Mouse (Mus musculus): ENCODE data around the gene Slc22a1.

Slc22a1 gene

DNA sequence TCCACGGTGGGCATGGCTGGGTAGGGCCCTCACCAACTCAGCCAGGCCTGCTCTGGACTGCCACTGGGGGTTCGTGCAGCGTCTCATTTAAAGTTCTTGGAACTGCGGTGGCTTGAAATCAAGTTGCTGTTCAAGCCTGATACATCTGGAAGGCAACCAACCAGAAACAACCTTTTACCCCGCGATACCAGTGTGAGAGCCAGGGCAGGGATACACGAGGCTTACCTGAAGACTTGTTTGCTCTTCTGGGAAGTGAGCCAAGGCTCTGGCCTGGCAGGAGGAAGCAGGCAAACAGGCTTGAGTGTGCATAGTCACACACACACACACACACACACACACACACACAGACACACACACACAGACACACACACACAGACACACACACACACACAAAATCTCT is at the start of gene Slc22a1:
TSS of gene Slc22a1 (minus strand) at position 184 of the 400 bp plus-strand sequence.
- no peak for DNase-seq (ENCODE audit: extremely low spot score, low spot score)

DNA sequence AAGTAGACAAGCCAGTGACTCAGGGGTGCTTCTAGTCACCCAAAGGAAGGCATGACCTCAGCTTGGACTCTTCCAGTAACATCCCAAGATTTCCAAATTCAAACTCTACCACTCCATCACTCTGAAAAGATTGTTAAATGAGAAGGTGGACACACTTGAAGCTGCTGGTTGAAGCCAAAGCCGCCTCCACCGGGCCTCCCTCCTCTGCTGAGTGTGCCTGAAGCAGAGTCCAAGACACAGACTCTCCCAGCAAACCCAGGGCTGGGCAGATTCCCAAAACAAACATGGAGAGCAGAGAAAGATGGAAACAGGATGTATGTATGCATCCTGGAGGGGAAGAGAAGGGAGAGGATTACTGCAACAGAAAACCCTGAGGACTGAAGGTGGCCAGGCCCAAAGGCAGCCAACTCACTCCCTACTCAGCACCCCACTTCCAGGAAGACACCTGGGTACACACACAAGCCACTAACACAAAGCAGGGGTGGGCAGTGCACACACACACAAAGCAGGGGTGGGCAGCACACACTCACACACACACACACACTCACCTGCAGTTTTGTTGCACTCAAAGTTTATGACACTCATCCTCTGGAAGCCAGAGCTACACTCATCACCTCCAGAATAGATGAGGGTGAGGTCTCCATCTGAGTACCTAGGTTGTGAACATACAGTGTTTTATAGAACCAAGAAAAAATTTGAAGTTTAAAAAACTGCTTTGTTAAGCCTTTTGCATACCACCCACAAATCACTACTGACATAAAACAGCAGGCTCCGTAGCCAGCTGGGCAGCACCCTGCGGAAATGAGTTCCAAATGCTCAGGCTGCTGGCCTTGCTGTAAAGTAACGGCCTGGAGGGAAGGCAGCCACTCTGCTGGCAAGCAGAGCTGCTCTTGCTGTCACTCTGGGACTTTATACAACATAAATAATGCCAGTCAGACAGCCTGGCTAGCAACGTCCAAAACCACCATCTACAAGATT is 49.4 kb upstream of the Slc22a1 start:
- peak; percentile 40 for DNase-seq (ENCODE audit: extremely low spot score, low spot score)

DNA sequence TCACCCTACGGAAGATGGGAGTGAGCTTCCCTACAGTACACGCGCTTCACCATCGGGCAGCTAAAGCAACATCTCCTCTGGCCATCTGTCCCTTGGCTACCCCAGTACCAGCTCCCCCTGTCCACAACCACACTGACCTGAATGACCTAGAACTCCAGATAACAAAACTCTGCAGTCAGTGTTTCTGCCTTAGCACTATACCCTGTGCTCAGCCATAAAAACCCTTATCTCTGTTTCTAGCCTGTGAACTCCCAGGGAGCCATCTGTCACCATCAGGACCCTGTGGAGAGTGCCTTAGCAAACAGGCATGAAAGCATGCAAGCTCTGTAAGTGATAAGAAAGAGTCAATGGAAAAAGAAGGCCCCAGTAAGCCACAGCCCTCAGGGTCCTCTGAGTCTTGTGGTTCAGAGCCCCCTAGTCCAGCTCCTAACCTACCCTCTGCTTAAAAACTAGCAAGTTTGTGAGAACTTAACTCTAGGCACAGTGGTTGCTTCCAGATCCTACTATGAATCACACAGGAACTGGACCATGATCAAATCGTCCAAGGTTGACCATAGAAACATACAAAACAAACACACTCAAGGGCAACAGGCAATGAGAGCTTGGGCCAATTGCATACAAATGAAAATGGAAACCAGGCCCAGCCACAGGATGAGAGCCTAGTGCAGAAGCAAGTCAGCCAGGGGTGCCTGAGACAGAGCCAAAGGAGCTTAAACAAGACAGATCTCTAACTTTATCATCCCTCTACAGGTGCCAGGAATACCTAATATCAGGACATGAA is 48.5 kb upstream of the Slc22a1 start:
- no peak for DNase-seq (ENCODE audit: extremely low spot score, low spot score)

DNA sequence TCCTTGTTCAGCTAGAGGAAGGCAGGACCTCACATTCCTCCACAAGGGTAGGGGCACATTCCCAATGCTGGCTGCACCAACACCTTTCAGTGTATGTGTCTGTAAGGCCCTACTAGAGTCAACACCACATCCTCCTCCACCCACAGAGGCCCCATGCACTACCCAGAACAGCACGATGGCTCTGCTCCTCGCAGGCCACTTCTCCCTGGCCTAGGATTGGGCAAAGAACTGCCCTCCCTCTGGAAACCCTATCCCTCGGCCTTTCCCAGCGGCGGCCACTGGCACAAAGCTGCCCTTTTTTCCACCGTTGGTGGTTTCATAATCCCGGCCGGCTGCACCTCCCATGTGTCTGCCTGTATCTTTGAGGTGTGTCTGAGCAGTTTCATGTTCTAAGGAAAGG is 47.0 kb upstream of the Slc22a1 start:
- DNase-seq (ENCODE audit: extremely low spot score, low spot score) = no peak

- DNase-seq (ENCODE audit: extremely low spot score, low spot score) = no peak
Observed at GRCm38 (mm10) chr17:12721118-12721886, 45.7 kb upstream of the Slc22a1 start.

- no peak for DNase-seq (ENCODE audit: extremely low spot score, low spot score)
Observed at GRCm38 (mm10) chr17:12718251-12718650, 42.6 kb upstream of the Slc22a1 start.

- no peak for DNase-seq (ENCODE audit: extremely low spot score, low spot score)
Observed at GRCm38 (mm10) chr17:12717445-12717844, 41.8 kb upstream of the Slc22a1 start.

- DNase-seq (ENCODE audit: extremely low spot score, low spot score) = no peak
Observed at GRCm38 (mm10) chr17:12715032-12715431, 39.4 kb upstream of the Slc22a1 start.

DNA sequence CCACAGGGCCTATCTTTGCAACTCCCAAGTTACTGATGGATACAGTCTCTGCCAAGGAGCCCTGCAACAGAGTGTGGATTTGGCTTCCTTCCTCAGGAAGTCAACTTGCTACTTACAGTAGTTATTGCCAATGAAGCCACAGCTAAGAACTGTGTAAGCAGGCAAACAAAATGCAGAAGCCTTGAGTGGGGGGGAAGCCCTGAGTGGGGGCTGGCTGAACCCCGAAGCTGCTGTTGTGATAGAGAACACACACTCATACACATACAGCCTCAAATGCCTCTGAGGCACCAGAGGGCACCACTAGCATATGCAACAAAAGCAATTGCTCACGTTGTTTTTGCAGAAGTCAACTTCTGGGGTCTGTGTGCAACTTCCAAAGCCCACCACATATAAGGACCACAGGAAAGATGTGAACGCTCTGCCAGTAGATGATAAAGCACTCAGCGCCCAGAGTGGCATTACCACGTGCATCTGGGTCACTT is 38.5 kb upstream of the Slc22a1 start:
- DNase-seq (ENCODE audit: extremely low spot score, low spot score) = no peak

GRCm38 (mm10) chr17:12712993-12713392 is 37.4 kb upstream of the Slc22a1 start:
- DNase-seq (ENCODE audit: extremely low spot score, low spot score) = no peak

DNA sequence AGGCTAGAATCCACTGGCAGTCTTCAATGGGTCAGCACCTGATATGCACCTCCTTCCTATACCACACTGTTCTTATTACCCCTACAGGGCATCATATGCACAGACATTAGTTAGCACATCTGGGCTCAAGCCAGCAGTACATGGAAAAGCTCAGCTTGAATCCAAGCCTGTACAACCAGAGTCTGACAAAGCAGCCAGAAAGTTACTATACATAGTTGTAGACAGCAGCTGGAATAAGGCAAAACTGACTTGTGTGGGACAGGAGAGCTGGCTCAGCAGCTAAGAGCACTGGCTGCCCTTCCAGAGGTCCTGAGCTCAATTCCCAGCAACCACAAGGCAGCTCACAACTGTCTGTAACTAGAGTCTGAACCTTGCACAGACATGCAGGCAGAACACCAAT is 36.6 kb upstream of the Slc22a1 start:
- DNase-seq (ENCODE audit: extremely low spot score, low spot score) = no peak

DNA sequence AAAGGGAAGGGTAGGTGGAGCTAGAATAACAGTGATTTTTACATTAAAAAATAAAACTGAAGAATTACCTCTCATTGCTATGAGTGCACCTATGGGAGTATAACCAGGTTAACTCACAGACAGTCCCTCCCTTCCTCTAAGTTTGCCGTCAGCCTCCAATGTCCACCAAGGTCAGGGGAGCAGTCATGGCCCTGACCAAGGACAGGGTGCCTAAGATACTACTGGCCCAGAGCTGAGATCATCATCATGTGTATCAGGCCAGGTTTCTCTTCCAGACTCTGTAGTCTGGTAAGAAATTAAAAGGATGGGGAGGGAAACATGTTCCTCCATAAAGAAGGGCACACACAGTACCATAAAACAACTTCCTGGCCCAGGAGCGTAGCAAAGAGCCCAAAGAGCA is 35.3 kb upstream of the Slc22a1 start:
- DNase-seq (ENCODE audit: extremely low spot score, low spot score) = no peak

DNA sequence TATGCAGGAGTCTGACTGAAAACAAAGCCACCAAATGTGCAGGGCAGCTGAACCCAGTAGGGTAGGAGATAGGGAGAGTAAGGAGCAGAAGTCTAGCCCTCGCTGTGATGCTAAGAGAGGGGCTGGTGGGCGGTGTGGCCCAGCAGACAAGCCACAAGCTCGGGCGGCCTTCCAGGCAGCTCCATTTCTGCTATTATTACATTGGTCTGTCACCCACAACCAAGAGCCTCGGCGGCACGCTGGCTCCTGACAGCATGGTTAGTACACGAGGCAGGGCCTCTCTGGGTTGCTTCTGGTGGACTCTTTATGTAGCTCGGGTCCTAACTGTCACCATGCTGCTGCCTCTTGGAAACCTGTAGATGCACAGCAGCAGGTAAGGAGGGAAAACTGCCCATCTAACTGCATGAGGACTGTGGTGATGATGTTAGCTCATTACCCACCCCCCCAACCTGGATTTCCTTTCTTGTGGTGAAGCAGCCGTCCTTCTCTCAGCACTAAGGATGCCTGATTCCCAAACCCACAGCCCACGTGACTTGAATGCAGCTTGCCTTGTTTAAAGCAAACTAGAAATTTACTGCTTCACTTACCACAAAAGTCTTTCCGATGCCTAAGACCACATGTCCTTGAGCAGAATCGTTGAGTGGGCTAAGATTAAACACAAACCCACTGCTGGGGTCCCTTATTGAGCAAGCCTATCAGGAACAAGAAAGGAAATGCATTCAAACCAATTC is 34.6 kb upstream of the Slc22a1 start:
- DNase-seq (ENCODE audit: extremely low spot score, low spot score) = no peak

DNA sequence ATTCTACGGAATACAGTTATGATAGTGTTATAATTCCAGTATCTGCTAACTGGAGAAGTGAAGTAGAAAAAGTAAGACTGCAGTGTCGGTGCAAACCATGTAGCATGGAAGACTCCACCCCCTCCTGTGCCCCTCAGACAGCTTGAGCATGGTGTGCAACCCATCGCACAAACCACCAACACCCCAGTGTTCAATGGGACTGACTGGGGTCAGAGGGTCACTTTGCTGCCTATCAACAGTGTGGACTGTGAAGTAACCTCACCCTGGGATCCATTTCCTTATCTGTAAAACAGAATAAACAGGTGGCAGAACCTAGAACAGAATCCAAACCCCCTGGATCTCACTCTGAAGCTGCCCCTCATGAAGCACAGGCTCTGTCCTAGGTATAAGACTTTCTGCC is 32.8 kb upstream of the Slc22a1 start:
- DNase-seq (ENCODE audit: extremely low spot score, low spot score) = no peak

- no peak for DNase-seq (ENCODE audit: extremely low spot score, low spot score)
Observed at GRCm38 (mm10) chr17:12706590-12707049, 31.0 kb upstream of the Slc22a1 start.

DNA sequence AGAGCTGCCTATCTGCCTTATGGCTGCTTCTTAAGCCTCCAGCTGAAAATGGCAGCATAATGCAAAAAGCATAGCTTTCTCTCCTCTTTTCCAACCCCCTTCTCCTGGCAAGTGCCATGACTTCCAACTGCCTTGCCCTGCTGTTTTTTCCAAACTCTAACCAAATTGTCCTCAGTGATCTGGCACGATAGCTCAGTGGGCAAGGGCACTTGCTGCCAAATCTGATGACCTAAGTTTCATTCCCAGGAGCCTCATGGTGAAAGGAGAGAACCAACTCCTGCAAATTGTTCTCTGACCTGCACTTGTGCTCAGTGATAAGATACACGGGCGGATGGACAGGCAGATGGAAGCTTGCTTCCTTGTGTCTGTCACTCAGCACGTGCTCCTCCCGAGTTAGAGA is 27.3 kb upstream of the Slc22a1 start:
- no peak for DNase-seq (ENCODE audit: extremely low spot score, low spot score)

DNA sequence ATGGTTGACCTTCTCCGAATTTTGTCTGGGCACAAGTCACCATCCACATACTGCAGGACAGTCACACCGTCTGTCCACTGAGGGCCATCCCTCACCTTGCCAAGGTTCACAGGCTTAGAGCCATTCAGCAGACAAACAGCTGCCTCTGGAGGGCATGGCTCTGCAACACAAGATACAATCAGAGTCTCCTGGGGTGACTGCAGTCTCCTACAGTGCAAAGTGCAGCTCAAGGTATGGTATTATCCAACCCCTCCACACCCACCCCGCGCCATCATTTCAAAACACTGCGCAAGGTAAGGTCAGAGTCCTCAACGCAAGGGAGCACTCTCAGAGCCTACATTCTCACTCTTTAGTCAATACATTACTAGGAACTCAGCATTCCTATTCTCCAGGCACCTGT is 24.7 kb upstream of the Slc22a1 start:
- DNase-seq (ENCODE audit: extremely low spot score, low spot score) = no peak

DNA sequence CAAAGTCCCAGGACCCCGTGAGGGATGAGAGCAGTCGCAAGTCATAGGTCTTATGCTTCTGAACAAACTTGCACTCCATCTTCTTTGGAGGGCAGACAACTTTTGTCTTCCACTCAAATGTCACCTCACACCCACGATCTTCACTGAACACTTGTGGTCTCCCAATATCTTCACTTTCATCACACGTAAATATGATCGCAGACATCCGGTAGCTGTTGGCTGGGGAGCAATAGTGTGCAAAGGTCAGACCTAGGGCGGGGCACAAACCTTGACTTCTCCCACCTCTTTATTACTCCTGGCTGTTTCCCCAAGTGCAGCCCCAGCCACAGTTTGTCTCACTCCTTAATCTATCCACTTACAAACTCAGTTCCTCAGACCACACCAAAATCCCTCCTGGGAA is 16.3 kb upstream of the Slc22a1 start:
- DNase-seq (ENCODE audit: extremely low spot score, low spot score) = no peak

- no peak for DNase-seq (ENCODE audit: extremely low spot score, low spot score)
Observed at GRCm38 (mm10) chr17:12689537-12689936, 13.9 kb upstream of the Slc22a1 start.

- no peak for DNase-seq (ENCODE audit: extremely low spot score, low spot score)
Observed at GRCm38 (mm10) chr17:12688427-12689110, 12.9 kb upstream of the Slc22a1 start.

Measured in neural tube, embryonic 10.5 days (tissue).